Mouse (Mus musculus) embryo, embryonic 9.5 days (tissue): ENCODE results near the gene Gm16451.
"Not testable (repeated sequence)": the region's sequence is repeated elsewhere in the genome, so short reads cannot be mapped to it uniquely, and the experiment has no call there.

Source experiments
- DNase-seq: peaks from one replicate; pipeline ENCODE4 v3.0.0-alpha.2; 2017; ENCODE audit errors: extremely low spot score

The Gm16451 gene

GRCm38 (mm10) chr7:22118145-22118544 lies at the start of gene Gm16451:
Gm16451 (minus strand) TSS chr7:22118245.
- not testable (repeated sequence) for DNase-seq

GRCm38 (mm10) chr7:22163935-22164334 lies 45.9 kb upstream of the Gm16451 start, which contains the start of gene Vmn1r142:
Vmn1r142 (minus strand) TSS chr7:22164035.
- DNase-seq = not testable (repeated sequence)

DNA sequence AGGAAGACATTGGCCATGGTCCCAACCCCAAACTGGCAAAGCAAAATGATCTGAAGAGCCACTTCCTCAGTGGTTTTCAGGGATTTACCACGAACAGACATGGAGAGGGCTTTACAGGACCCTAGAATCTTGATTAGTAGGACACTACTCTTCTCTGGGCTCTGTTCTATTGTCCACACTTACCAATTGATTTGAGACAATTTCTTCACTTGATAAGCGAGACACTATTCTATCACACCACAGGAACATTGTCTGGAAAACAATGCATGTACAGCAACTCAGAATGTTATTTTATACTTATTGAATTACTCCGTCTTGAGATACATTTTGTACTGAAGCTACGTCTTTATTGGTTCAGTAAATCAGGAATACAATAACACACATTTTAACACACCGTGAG lies 16.6 kb upstream of the Gm16451 start, which contains the start of gene Gm10666:
TSS of gene Gm10666 (minus strand) at position 101 of the 400 bp plus-strand sequence.
- not testable (repeated sequence) for DNase-seq

DNA sequence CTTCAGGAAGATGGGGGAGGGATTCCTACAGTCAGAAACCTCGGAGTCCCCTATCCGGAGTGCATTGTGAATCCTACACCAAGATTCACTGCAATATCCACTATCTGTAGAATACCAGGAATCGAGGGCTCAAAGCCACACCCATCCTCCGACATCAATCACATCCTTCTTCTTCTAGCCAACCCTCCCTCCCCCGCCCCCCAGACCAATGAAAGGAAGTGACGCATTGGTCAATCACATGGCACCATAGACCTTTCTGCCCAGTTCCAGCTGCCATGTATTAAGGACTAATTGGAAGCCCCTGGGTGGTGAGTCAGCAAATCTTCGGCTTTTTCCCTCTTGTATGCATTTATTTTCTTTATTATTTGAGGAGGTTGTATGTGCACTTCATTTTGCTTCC lies 49.3 kb downstream of the Gm16451 start, which contains the start of gene Vmn1r139:
TSS of gene Vmn1r139 (plus strand) at position 301 of the 400 bp plus-strand sequence.
- not testable (repeated sequence) for DNase-seq
